Mouse (Mus musculus): ENCODE measurements around the gene Pxt1.

DNA sequence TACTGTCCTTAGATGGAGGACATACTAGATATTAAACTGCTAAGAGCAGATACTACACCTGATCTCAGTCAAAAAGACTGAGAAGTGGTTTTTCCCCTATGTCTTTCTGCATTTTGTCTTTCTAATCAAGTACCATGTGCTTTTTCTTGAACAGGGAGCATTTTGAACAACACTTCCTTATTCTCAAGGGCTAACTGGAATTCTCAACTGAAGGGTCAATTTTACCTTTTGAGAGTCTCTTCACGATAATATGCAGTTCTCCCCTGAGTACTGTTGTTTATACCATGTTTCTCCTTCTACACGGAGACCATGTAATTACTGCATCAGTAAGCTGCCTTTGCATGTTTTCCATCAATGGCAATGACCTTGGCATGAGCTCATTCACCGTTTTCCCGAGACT, 46.4 kb upstream of the Pxt1 start:
- TF ChIP-seq CTCF (IDR thresholded peaks at IDR 0.05; ENCODE audit: extremely low read depth, insufficient read length, insufficient replicate concordance, low read depth, low read length): no peak
- no peak for TF ChIP-seq POLR2A (IDR thresholded peaks at IDR 0.05; ENCODE audit: low read depth, low read length)

All from small intestine, adult 2 months (tissue).